Mouse (Mus musculus): ENCODE measurements around the gene Uhmk1.

Uhmk1 gene

GRCm38 (mm10) chr1:170173991-170174813 is 41.0 kb downstream of the Uhmk1 start:
- DNase-seq: peak; percentile 18 to 38

DNA sequence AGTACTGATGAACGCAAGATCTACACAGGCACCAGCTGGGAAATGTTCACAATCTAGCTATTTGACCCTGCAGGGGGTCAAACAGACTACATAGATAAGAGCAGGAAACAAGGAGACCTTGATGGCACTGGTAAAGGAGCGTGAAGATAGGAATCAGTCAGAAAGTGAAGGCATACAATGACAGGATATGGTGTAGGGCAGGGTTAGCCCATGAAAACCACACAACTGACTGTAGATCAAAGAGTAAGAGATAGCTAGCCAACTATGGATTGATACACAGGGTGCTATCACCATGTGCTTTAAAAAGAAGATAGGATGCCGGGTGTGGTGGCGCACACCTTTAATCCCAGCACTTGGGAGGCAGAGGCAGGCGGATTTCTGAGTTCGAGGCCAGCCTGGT is 47.4 kb downstream of the Uhmk1 start:
- DNase-seq: no peak

DNA sequence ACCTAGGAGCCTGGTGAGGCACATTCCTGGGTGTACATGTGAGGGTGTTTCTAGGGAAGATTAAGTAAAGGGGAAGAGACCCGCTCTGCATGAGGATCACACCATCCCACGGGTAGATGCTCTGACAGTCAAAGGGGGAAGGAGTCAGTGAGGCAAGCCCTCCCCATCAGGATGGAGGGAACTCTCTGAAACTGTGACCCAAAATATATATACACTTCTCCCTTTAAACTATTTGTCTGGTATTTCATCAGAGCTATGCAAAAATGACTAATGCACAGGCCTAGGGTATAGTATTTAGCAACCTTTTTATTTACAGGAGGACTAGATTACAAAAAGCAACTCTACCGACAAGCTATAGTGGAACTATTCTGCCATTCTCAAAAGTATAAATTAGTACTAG is 50.3 kb downstream of the Uhmk1 start:
- no peak for DNase-seq

GRCm38 (mm10) chr1:170164053-170164614 is 51.1 kb downstream of the Uhmk1 start:
- DNase-seq: no peak

DNA sequence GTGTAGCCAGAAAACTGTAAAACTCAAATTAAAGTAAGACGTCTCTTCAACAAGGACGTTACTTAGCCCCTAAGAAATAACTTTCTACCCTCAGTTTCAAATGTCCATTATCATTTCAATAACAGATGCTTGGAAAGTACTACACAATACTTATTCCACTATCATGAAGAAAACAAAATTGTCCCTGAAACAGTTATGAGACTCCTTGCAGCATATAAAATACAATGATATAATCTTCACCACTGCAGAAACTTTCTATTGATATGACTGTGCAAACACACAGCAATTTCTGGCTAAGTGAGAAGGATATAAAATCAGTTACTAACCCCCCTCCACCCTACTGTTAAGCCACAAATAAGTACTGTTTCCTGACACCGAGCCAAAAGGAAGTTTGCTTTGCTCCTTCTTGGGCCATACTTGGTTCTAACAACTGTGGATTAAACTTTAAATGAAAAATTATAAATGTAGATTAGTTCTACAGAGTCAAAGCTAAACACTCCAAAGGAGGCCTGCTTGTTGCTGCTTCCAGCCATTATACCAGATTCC is 51.7 kb downstream of the Uhmk1 start:
- DNase-seq: no peak

DNA sequence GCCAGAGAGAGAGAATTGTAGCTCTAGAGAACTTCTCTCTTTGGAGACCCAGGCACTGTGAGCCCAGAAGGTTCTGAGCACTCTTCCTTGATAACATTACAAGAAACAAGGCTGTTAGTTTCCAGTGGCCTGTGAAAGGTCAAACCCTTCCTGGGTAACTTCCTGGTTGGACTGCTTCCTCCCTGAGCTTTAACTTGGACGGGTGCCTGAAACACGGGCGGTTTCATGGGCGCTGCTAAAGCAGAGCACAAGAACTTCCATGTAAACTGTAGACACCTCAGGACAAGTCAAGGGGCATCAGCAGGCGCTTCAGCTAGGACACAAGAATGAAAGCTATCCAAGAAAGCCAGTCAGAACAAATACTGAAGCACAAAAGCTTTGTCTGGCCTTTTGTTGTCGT is 53.3 kb downstream of the Uhmk1 start:
- no peak for DNase-seq

DNA sequence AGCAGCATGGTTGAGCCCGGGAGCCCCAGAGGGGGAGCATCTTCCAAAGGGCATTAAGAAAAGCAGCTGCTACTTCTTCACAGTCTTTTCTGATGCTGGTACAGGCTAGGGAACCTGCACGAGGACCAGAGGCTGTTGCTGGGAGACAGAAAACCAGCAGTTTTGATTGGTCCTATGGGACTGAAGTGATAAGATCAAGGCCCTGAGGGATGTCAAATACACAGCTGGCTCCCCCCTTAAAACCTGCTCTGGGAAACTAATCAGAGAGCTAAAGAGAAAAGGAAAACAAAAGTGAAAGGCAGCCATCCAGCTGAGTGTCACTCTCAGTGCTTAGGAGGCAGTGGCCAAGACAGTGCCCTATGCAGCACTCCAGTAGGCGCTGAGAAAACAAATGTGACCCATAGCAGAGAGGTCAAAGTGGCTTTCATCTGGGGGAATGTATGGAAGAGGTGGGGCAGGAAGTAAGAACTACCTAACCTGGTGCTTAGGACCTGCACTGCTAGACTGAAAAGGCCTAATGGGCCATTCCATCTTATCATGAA is 54.7 kb downstream of the Uhmk1 start:
- DNase-seq: no peak

DNA sequence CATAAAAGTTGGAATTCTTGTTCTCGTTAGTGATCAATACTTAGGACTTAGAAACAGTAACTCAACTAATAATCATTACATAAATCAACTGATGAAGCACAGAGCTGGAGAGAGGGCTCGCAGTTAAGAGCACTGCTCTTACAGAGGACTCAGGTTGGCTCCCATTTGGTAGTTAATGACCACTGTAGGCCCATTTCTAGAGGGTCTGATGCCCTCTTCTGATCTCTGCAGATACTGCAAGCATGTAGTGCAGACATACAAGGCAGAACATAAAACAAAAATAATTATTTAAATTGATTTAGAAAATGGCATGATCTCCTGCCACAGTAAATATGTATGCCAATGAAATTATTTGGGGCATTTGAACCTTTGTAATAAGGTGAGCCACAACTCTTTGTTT is 55.5 kb downstream of the Uhmk1 start:
- no peak for DNase-seq

- no peak for DNase-seq
These were observed 59.4 kb downstream of the Uhmk1 start for GRCm38 (mm10) chr1:170155761-170156160.

DNA sequence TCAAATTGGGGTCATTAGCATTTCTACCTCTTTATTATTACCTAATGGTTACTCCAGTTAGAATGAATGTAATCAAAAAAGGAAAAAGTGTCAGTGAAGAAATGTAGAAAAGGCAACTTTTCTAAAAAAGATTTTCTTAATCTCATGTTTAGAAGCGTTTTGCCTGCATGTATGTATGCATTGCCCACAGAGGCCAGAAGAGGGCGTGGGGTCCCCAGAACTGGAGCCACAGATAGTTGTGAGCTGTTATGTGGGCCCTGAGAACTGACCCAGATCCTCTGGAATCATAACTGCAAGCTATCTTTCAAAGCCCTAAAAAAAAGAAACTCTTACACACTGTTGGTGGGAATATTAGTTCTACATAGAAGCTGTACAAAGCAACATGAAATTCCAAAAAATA is 59.9 kb downstream of the Uhmk1 start:
- DNase-seq: no peak

DNA sequence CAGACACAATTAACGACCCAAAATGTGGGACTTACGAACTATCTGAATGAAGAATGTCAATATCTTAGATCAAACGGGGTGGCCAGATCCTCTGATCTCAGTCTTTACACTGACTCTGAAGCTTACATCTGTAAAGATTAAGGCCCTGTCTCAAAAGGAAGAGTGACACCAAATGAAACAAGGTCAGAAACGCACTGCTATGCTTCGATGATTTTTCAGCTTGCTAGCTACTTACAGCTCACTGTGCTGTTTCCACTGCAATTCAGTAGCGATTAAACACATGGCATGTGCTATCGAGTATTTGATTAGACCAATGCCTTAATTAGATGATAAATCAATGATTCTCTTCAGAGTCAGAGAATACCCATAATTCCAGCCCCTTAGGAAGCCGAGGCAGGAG is 61.2 kb downstream of the Uhmk1 start:
- DNase-seq: no peak

- no peak for DNase-seq
These were observed 62.6 kb downstream of the Uhmk1 start for GRCm38 (mm10) chr1:170152552-170152951.

DNA sequence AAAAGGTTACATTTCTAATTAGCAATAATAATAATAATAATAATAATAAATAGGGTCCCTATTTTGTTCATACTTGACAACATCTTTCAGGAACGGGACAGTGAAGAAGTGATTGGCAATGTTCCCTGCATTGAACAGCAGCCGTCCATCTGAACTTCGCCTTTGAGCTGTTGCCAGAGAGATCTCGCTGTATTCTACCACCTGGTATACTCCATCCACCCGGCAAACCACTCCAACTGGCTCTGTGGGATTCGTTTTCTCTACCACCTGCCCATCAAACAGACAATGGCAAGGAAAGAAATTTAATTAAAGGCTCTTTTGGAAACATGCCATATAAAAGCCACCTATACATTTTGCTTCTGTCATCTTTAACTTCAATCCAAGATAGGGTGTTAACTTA is 64.3 kb downstream of the Uhmk1 start:
- DNase-seq: peak; percentile 61 to 63

DNA sequence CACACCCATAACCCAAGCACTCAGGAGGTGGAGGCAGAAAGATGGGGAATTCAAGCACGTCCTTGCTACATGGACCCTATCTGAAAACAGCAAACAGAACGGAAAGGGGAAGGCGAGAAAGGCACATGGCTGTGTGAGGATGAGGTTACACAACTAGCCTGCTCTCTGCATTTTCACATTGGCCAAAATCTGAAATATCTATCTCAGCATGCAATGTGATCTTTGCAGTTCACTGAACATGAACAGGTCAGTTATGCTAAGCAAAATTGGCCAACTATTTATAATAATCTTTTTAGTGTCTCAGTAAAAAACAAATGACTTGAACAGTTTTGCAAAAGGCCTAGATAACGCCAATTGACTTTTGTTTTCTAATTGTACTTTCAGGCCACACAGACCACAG is 65.4 kb downstream of the Uhmk1 start:
- no peak for DNase-seq

- no peak for DNase-seq
These were observed 66.7 kb downstream of the Uhmk1 start for GRCm38 (mm10) chr1:170148536-170148935.

- DNase-seq: no peak
These were observed 67.3 kb downstream of the Uhmk1 start for GRCm38 (mm10) chr1:170147651-170148448.

GRCm38 (mm10) chr1:170145606-170146005 is 69.6 kb downstream of the Uhmk1 start:
- no peak for DNase-seq

Data from cerebellum, postnatal 10 days (tissue).